Mouse (Mus musculus) lung, postnatal 4 days (tissue): ENCODE results near the gene Cep41.
A peak's percentile ranks its signal among the peaks of the same experiment; 100 is the strongest.

ENCODE experiments used
- DNase-seq, 2 experiments: peaks; one replicate each; pipeline ENCODE4 v3.0.0; 2021

The Cep41 gene

GRCm38 (mm10) chr6:30693350-30693991 is at the start of gene Cep41:
Gene Cep41 (minus strand): TSS chr6:30693749.
- DNase-seq = peak; percentile 97

- DNase-seq = peak; percentile 39 to 57
Observed at GRCm38 (mm10) chr6:30739177-30739747, 45.7 kb upstream of the Cep41 start.

- DNase-seq = no peak
Observed at GRCm38 (mm10) chr6:30738464-30739006, 45.0 kb upstream of the Cep41 start.

GRCm38 (mm10) chr6:30737548-30738463 is 44.3 kb upstream of the Cep41 start:
- peak; percentile 81 to 85 for DNase-seq

GRCm38 (mm10) chr6:30736864-30737547 is 43.5 kb upstream of the Cep41 start:
- DNase-seq = peak; percentile 84 to 87

DNA sequence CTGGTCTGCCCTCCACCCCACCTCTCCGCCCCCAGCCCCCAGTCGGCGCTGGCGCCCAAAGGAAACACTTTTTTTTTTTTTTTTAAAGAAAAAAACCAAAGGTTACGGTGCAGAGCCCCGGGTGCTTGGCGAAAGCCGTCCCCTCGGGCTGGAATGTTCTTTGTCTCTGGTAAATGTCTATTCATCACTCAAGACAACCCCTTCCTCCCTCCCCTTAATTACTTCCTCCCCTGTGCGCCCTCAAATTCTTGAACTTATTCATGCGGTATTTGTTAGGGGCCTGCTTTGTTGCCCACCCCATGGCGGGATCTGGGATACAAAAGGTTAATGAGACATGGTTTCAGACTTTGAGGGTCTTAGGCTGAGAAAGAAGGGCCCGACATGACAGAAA is 42.8 kb upstream of the Cep41 start:
- DNase-seq = peak in 1 of 2 experiments; percentile 48

- no peak for DNase-seq
Observed at GRCm38 (mm10) chr6:30735728-30736371, 42.3 kb upstream of the Cep41 start.

GRCm38 (mm10) chr6:30734988-30735727 is 41.6 kb upstream of the Cep41 start:
- DNase-seq = no peak

- DNase-seq = no peak
Observed at GRCm38 (mm10) chr6:30734465-30734864, 40.9 kb upstream of the Cep41 start.

- DNase-seq = no peak
Observed at GRCm38 (mm10) chr6:30732571-30733130, 39.1 kb upstream of the Cep41 start.

- DNase-seq = no peak
Observed at GRCm38 (mm10) chr6:30730301-30730971, 36.9 kb upstream of the Cep41 start.

DNA sequence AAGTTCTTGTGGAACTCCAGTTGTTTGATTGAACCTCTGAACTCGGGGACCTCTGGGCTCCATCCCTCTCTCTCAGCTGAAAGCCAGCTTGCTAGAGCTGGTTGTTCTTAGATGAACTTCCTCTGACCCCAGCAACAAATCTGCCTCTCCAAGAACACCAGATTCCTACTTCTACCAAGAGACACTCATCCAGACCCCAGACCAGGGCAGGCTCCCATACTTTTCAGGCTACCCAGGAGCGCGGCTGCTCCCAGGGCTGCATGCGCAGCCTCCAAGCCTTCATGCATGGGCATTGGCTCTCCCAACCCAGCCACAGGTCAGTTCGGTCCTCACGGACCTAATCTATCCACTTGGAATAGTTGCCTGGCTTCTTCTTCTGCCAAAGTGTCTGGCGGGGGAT is 29.8 kb upstream of the Cep41 start, which contains the start of gene Mest:
Gene Mest (plus strand): TSS at position 217 of the 400 bp plus-strand sequence.
- DNase-seq = no peak

DNA sequence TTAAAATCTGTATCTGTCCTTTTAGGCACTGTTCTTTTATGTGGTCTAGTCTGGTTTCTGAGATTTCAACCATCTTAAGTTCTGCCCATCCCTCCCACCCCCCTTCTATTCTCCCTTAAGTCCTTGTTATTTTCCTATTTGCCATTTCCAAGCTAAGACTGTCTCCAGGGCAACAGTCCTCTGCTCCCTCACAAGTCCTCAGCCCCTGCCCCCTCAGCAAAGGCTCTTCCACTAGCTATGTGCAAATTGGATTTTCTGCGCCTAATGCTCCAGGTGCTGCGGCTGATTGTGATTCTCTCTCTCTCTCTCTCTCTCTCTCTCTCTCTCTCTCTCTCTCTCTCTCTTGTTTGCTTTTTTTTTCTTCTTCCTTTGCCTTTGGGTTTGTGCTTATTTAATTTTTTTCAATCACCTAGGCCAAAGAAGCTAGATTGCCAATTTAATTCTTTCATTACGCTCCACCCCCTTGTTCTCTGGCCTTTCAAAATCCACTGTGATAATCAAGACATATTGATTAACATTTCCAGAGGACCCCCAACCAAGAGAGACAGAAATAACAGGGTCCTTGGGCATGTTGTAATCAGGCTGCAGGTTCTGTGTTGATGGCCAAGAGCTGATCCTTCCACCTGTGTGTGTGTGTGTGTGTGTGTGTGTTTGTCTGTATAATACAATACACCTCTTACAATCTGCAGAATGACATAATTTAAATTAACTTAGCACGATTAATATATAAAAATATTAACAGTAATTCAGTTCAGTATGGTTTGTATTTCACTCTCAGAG is 29.0 kb upstream of the Cep41 start:
- DNase-seq = no peak

GRCm38 (mm10) chr6:30716796-30717195 is 23.2 kb upstream of the Cep41 start:
- DNase-seq = peak in 1 of 2 experiments; percentile 65

GRCm38 (mm10) chr6:30714891-30715471 is 21.4 kb upstream of the Cep41 start:
- no peak for DNase-seq

- no peak for DNase-seq
Observed at GRCm38 (mm10) chr6:30713896-30714295, 20.3 kb upstream of the Cep41 start.

- DNase-seq = no peak
Observed at GRCm38 (mm10) chr6:30713455-30713854, 19.9 kb upstream of the Cep41 start.

DNA sequence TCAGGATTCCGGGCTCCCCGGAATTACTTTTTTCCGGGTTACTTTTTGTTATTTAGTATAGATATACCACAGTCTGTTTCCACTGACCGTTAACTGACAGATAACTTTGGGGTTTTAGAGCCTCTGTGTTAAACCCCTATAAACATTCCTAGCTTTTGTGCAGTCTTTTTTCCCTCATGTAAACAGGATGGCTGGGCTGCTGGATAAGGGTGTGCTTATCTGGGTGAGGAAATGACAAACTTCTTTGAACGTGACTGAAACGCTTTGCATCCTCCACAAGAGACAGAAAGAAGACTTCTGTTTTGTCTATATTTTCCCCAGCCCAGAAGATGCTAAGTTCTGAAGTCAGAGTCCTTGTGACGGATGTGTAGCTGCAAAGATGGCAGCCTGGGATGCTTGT is 18.9 kb upstream of the Cep41 start:
- peak in 1 of 2 experiments; percentile 43 for DNase-seq

- DNase-seq = no peak
Observed at GRCm38 (mm10) chr6:30711365-30711763, 17.8 kb upstream of the Cep41 start.
